Mouse (Mus musculus) G1E (cell line): ENCODE data around the gene Calr.

Source experiments
- CTCF ChIP-seq: IDR thresholded peaks from 2 replicates; pipeline ENCODE4 v1.5.1; 2012; ENCODE audit warnings: low read depth, low read length, inconsistent platforms, mixed read lengths
- GATA1 ChIP-seq: IDR thresholded peaks from 2 replicates; pipeline ENCODE4 v1.6.1; 2012; ENCODE audit warnings: borderline replicate concordance, low read length, inconsistent platforms, mixed read lengths
- GATA2 ChIP-seq: IDR thresholded peaks from 2 replicates; pipeline ENCODE4 v1.6.1; 2012; ENCODE audit warnings: low read depth, low read length, inconsistent platforms, borderline replicate concordance
- TAL1 ChIP-seq: conservative IDR thresholded peaks from 2 replicates; pipeline ENCODE4 v1.6.1; 2012; ENCODE audit warnings: low read depth, low read length, inconsistent platforms, mixed read lengths

DNA sequence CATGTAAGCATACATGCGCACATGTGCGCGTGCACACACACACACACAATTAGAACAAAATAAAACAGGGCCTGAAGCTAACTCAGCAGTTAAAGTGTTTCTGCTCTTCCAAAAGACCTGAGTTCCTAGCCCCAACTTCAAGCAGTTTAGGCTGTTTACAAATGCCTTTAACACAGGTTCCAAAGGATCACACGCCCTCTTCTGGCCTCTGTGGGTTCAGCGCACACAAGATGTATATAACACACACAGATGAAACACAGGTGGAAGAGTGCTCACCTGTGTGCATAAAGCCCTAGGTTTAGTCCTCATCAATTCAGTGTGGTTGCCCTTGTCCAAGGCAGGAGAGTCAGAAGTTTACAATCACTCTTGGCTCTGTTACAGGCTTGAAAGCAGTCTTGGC lies 40.7 kb downstream of the Calr start:
- TF ChIP-seq CTCF: no peak
- TF ChIP-seq GATA1: no peak
- TF ChIP-seq TAL1: no peak
- TF ChIP-seq GATA2: no peak
